Mouse (Mus musculus) B cell, adult 67 days (primary cell): ENCODE results near the gene Pde6d. TPM values are rescaled to one million over a fixed set of nuclear protein-coding genes. Genes with fewer than 3 reads are reported as not detected.

Experiments
- total RNA-seq, 2 experiments: library from RNA; stranded (reverse); gene quantifications; 4 replicates each; pipeline ENCODE4 v1.2.4; 2023

Gene Pde6d
- 10 to 100 TPM; 23.6 to 29.4 TPM for total RNA-seq

DNA sequence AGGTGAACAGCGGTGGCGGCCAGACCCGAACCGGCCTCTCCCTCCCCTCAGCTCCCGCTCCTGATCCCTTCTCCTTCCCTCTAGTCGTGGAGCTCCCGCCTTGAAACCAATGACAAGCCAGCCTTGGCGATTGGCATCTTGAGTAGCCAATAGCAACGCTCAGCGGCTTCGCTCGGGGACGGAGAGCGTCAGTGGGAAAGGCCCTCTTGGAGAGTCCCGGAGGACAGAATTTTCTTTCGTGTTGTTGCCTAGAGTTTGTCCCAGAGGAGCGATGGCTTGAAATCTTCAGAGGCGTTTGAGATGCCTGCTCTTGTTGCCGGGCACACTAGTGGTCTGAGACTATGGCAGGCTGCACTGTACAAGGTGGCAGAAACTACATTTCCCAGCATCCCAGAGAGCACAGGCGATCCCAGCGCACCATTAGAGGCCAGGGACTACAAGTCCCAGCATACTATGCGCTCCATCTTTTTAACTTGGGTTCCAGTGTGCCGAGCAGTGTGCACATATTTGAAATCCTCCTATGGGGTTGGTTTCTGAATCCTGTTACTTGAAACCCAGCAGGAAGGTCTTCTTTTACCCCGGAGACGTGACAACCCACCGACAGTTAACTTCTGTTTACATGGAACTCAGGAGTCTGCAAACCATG, at the start of gene Pde6d, which contains the start of gene Cops7b:
TSS of gene Pde6d (minus strand) at position 179 of the 646 bp plus-strand sequence.
TSS of gene Cops7b (plus strand) at position 454 of the 646 bp plus-strand sequence.

DNA sequence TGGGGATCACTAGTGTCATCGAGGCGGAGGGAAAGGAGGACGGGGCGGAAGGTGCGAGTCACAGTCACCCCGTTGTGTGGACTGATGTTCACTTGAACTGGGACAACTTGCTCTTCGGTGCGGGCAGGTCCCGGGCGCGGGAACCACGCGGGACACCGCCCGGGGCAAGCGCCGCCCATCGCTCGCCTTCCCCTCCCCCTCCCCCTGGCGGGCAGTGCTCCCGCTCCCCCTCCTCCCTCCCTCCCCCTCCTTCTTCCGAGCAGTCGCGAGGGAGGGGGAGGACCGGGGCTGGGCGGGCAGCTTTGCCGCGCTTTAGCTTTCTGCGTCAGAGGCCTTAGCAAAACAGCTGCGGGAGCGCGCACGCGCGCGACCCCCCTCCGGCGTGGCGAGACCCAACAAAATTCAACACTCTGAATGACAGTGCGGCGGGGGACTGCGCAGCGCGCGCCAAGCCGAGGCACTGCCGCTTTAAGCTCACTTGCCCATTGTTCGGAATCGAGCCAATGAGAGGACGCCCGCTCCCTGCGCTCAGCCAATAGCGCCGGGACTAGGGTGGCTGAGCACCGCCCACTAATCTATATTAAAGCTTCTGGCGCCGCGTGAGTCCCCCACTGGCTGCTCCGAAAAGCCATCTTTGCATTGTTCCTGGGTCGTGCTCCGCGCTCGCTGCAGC, 56.2 kb downstream of the Pde6d start, which contains the start of gene Ptma:
TSS of gene Ptma (plus strand) at position 611 of the 673 bp plus-strand sequence.

Other genes with a start within 250 kb of the Pde6d start
- gene Ncl, start 223.2 kb downstream of the Pde6d start, total RNA-seq: 100 to 1,000 TPM; 464 to 528 TPM
- gene Nmur1, start 156.4 kb downstream of the Pde6d start, total RNA-seq: not detected
- gene Tex44, start 156.3 kb downstream of the Pde6d start, total RNA-seq: not detected
- gene Ptma, start 55.9 kb downstream of the Pde6d start, total RNA-seq: 1,000 to 10,000 TPM; 1,576 to 1,757 TPM
- gene Cops7b, start 275 bp upstream of the Pde6d start, total RNA-seq: 10 to 100 TPM; 12.8 to 14.2 TPM
- gene Nppc, start 87.9 kb upstream of the Pde6d start, total RNA-seq: not detected
- gene Dis3l2, start 121.2 kb upstream of the Pde6d start, total RNA-seq: 10 to 100 TPM; 25.2 to 31.5 TPM